In the genomic region with DNA sequence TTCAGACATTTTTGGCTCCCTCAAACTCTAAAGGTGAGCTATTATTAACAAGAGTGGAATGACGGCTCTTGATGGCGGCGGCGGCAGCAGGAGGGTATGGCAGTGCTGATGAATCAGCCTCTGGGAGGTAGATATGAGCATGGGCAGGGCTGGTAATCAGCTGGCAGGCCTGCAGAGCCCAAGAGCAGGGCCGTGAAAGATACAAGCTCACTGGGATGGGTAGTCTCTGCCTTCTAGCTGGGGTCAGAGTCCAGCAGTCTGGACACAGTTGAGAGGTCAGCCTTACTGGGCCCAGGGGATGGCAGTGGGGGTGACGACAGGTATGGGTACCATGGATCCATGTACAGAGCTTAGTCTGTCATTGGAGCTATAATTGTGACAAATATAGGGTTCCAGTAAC, we compare ENCODE assay signal across 20 mouse cellular contexts. TPM values are rescaled to one million over a fixed set of nuclear protein-coding genes. Genes with fewer than 3 reads are reported as not detected.
DNase-seq lines count a peak whose midpoint lies in the region; ATAC-seq and TF ChIP-seq lines count a peak whose summit lies in the region.
"Had no signal": no experiment of that assay in that cellular context is flagged by ENCODE, and none has a peak within 500 bp of the region (broad histone marks: within the 10 kb centered on the region; RNA-seq: fewer than 3 reads in every experiment).

No protein-coding gene starts in this region.

- no peak overlapping the region for H3K4me3 ChIP-seq in left cerebral cortex, adult 2 months
- H3K4me3 ChIP-seq in liver, embryonic 12.5 days, result no peak overlapping the region
- no peak overlapping the region for H3K4me3 ChIP-seq in midbrain, embryonic 13.5 days (replicated peaks)
- H3K4me3 ChIP-seq: embryonic facial prominence, embryonic 12.5 days; forebrain, embryonic 10.5 days; heart, adult 2 months; midbrain, embryonic 15.5 days had no signal

- peak overlapping the region; percentile 53 for H3K27ac ChIP-seq in left cerebral cortex, adult 2 months
- peak overlapping the region; percentile 6; the same call in 1 of the 2 replicates for H3K27ac ChIP-seq in liver, embryonic 12.5 days
- H3K27ac ChIP-seq in midbrain, embryonic 13.5 days, result no peak overlapping the region
- H3K27ac ChIP-seq: embryonic facial prominence, embryonic 12.5 days; forebrain, embryonic 10.5 days; heart, adult 2 months; midbrain, embryonic 15.5 days had no signal

- DNase-seq in left cerebral cortex, adult 2 months (ENCODE audit: extremely low spot score in 1 of 2, low spot score in 2 of 2), result no peak
- DNase-seq in left cerebral cortex, adult 18-20 months (ENCODE audit: low spot score in 2 of 2), result no peak
- peak; percentile 56 for DNase-seq in kidney, adult 9 months
- DNase-seq in cerebellum, adult 11 months, result no peak
- DNase-seq in ovary, adult 18-20 months (ENCODE audit: low spot score), result no peak
- DNase-seq: adrenal gland, adult 2 months; cerebellum, adult 11-12 months; heart, adult 2 months; heart, postnatal 4 days; left cerebral cortex, postnatal 4 days; lung, adult 2 months; right cerebral cortex, postnatal 14 days; thymus, adult 2 months had no signal

- ATAC-seq in liver, embryonic 12.5 days, result peak; percentile 71
- ATAC-seq in midbrain, embryonic 13.5 days, result no peak
- ATAC-seq: inflammation-experienced regulatory T-cells, adult 6 months; midbrain, embryonic 15.5 days had no signal

- TF ChIP-seq CTCF in left cerebral cortex, adult 2 months (IDR thresholded peaks at IDR 0.05), result no peak

- peaks cover 43% of the 10 kb centered on the region for H3K4me1 ChIP-seq in liver, embryonic 12.5 days
- no peaks in the 10 kb centered on the region for H3K4me1 ChIP-seq in midbrain, embryonic 13.5 days (replicated peaks)
- H3K4me1 ChIP-seq: embryonic facial prominence, embryonic 12.5 days; forebrain, embryonic 10.5 days; midbrain, embryonic 15.5 days had no signal

- no peaks in the 10 kb centered on the region for H3K27me3 ChIP-seq in liver, embryonic 12.5 days (replicated peaks)
- H3K27me3 ChIP-seq in midbrain, embryonic 13.5 days, result no peaks in the 10 kb centered on the region
- H3K27me3 ChIP-seq: embryonic facial prominence, embryonic 12.5 days; midbrain, embryonic 15.5 days had no signal

- WGBS in liver, embryonic 12.5 days (ENCODE audit: insufficient replicate concordance), result 66% methylated on average over 6 of the region's 6 CpGs
- WGBS in midbrain, embryonic 13.5 days, result 92% methylated on average over 6 of the region's 6 CpGs

- no peak overlapping the region for H3K9ac ChIP-seq in liver, embryonic 12.5 days
- H3K9ac ChIP-seq in midbrain, embryonic 13.5 days (replicated peaks), result no peak overlapping the region
- H3K9ac ChIP-seq: embryonic facial prominence, embryonic 12.5 days; midbrain, embryonic 15.5 days had no signal

- H3K9me3 ChIP-seq in liver, embryonic 12.5 days (replicated peaks), result no peaks in the 10 kb centered on the region
- H3K9me3 ChIP-seq in midbrain, embryonic 13.5 days, result no peaks in the 10 kb centered on the region
- H3K9me3 ChIP-seq: embryonic facial prominence, embryonic 12.5 days; forebrain, embryonic 10.5 days; midbrain, embryonic 15.5 days had no signal

- H3K4me2 ChIP-seq in liver, embryonic 12.5 days, result no peak overlapping the region
- H3K4me2 ChIP-seq in midbrain, embryonic 13.5 days (replicated peaks), result no peak overlapping the region
- H3K4me2 ChIP-seq: embryonic facial prominence, embryonic 12.5 days; midbrain, embryonic 15.5 days had no signal

- peaks cover 40% of the 10 kb centered on the region for H3K36me3 ChIP-seq in liver, embryonic 12.5 days
- H3K36me3 ChIP-seq in midbrain, embryonic 13.5 days, result peaks cover 37% of the 10 kb centered on the region

- intact Hi-C loops in left cerebral cortex, adult 2 months (cut with DNase I), result no loop called here

RNA-seq across cellular contexts. Expression of a gene that starts 24.0 kb away (rescaled TPM):
- 1 to 10 TPM in 1 of 2 experiments, under 1 TPM in 1; 0.30 to 1.0 TPM for total RNA-seq in left cerebral cortex, adult 2 months (2021)
- total RNA-seq in left cerebral cortex, adult 18-20 months (2021), result 1 to 10 TPM in 1 of 2 experiments, under 1 TPM in 1; 0.79 to 1.6 TPM
- 0.81 and 0.93 TPM in 2 replicates for polyA plus RNA-seq in liver, embryonic 12.5 days (2016; fragmentation: Nextera tagmentation; extraction: Ambion mirVana)
- polyA plus RNA-seq in midbrain, embryonic 13.5 days (2015; fragmentation: Nextera tagmentation; extraction: Ambion mirVana), result 0.20 and 0.30 TPM in 2 replicates

RNA-seq across cellular contexts. Expression of a gene that starts 41.9 kb away (rescaled TPM):
- total RNA-seq in left cerebral cortex, adult 2 months (2021), result 10 to 100 TPM; 21.6 to 25.6 TPM
- total RNA-seq in left cerebral cortex, adult 18-20 months (2021), result 10 to 100 TPM; 26.1 to 26.4 TPM
- polyA plus RNA-seq in liver, embryonic 12.5 days (2016; fragmentation: Nextera tagmentation; extraction: Ambion mirVana), result 42.0 and 42.4 TPM in 2 replicates
- polyA plus RNA-seq in midbrain, embryonic 13.5 days (2015; fragmentation: Nextera tagmentation; extraction: Ambion mirVana), result 17.2 and 18.6 TPM in 2 replicates

RNA-seq across cellular contexts. Expression of a gene that starts 58.2 kb away (rescaled TPM):
- total RNA-seq in left cerebral cortex, adult 2 months (2021), result 1 to 10 TPM; 5.0 to 5.4 TPM
- 1 to 10 TPM; 3.8 to 5.5 TPM for total RNA-seq in left cerebral cortex, adult 18-20 months (2021)
- 8.6 and 9.0 TPM in 2 replicates for polyA plus RNA-seq in liver, embryonic 12.5 days (2016; fragmentation: Nextera tagmentation; extraction: Ambion mirVana)
- 0.94 and 2.9 TPM in 2 replicates for polyA plus RNA-seq in midbrain, embryonic 13.5 days (2015; fragmentation: Nextera tagmentation; extraction: Ambion mirVana)
- total RNA-seq: MEL had no signal
